Mouse (Mus musculus) heart, postnatal 10 days (tissue): ENCODE results near the gene Eml2. TPM values are rescaled to one million over a fixed set of nuclear protein-coding genes. Genes with fewer than 3 reads are reported as not detected.

Experiments
- DNase-seq, 2 experiments: peaks; one replicate each; pipeline ENCODE4 v3.0.0; 2021
- intact Hi-C: fragments of 180-260 bp; cut with DNase I; formaldehyde crosslinking; loops from one replicate; pipeline ENCODE4 v1.15.1; 2025
- total RNA-seq, 2 experiments: library from RNA; stranded (reverse); gene quantifications; 2 replicates each; pipeline ENCODE4 v1.2.3; 2021

The Eml2 gene
- total RNA-seq, 2 experiments from 2014 or later: 47.8 to 56.5 TPM

- intact Hi-C loops: loop anchor here (2.0 kb wide), 1 partner anchor 18 kb away; no protein-coding TSS in a partner anchor
- peak; percentile 34 to 67 for DNase-seq
Measured at GRCm38 (mm10) chr7:19196676-19197075, 20.5 kb downstream of the Eml2 start.

- DNase-seq: no peak
- intact Hi-C loops: loop anchor here (2.0 kb wide), 1 partner anchor 19 kb away; no protein-coding TSS in a partner anchor
Measured at GRCm38 (mm10) chr7:19197985-19198384, 21.8 kb downstream of the Eml2 start.

GRCm38 (mm10) chr7:19201660-19202059, 25.4 kb downstream of the Eml2 start:
- intact Hi-C loops: no loop called here
- DNase-seq: no peak

- no peak for DNase-seq
- intact Hi-C loops: no loop called here
Measured at GRCm38 (mm10) chr7:19202065-19202850, 26.0 kb downstream of the Eml2 start.

GRCm38 (mm10) chr7:19208201-19208910, 32.1 kb downstream of the Eml2 start:
- intact Hi-C loops: loop anchor here (2.0 kb wide), 1 partner anchor 52 kb away; no protein-coding TSS in a partner anchor
- DNase-seq: no peak

- intact Hi-C loops: loop anchor here (1.0 to 2.0 kb wide), 2 partner anchors 31 to 52 kb away; no protein-coding TSS in a partner anchor
- DNase-seq: peak; percentile 66 to 82
Measured at GRCm38 (mm10) chr7:19208944-19209472, 32.8 kb downstream of the Eml2 start.

GRCm38 (mm10) chr7:19209494-19209893, 33.3 kb downstream of the Eml2 start:
- intact Hi-C loops: loop anchor here (1.0 to 2.0 kb wide), 2 partner anchors 31 to 53 kb away; no protein-coding TSS in a partner anchor
- no peak for DNase-seq

- intact Hi-C loops: no loop called here
- DNase-seq: no peak
Measured at GRCm38 (mm10) chr7:19210010-19210409, 33.8 kb downstream of the Eml2 start.

GRCm38 (mm10) chr7:19211041-19211675, 34.9 kb downstream of the Eml2 start:
- intact Hi-C loops: no loop called here

GRCm38 (mm10) chr7:19211996-19212755, 36.0 kb downstream of the Eml2 start, which contains the start of gene Gpr4:
Gpr4 (plus strand) TSS chr7:19212538.
- intact Hi-C loops: loop anchor here (2.0 kb wide), 1 partner anchor 15 kb away; no protein-coding TSS in a partner anchor
- DNase-seq: peak; percentile 57 to 62

More at GRCm38 (mm10) chr7:19211041-19211675, 34.9 kb downstream of the Eml2 start:
- DNase-seq: peak in 1 of 2 experiments; percentile 19

- intact Hi-C loops: loop anchor here (2.0 kb wide), 1 partner anchor 13 kb away; no protein-coding TSS in a partner anchor
- no peak for DNase-seq
Measured at GRCm38 (mm10) chr7:19213385-19213784, 37.2 kb downstream of the Eml2 start.

- intact Hi-C loops: no loop called here
- peak in 1 of 2 experiments; percentile 13 for DNase-seq
Measured at GRCm38 (mm10) chr7:19214369-19214768, 38.1 kb downstream of the Eml2 start.

GRCm38 (mm10) chr7:19214940-19215339, 38.7 kb downstream of the Eml2 start:
- intact Hi-C loops: no loop called here
- DNase-seq: no peak

- DNase-seq: no peak
- intact Hi-C loops: no loop called here
Measured at GRCm38 (mm10) chr7:19217492-19217891, 41.3 kb downstream of the Eml2 start.

- peak in 1 of 2 experiments; percentile 12 for DNase-seq
- intact Hi-C loops: no loop called here
Measured at GRCm38 (mm10) chr7:19217944-19218343, 41.7 kb downstream of the Eml2 start.

- no peak for DNase-seq
- intact Hi-C loops: no loop called here
Measured at GRCm38 (mm10) chr7:19220061-19220460, 43.8 kb downstream of the Eml2 start.

- DNase-seq: no peak
- intact Hi-C loops: no loop called here
Measured at GRCm38 (mm10) chr7:19222189-19222588, 46.0 kb downstream of the Eml2 start.

GRCm38 (mm10) chr7:19222875-19223274, 46.7 kb downstream of the Eml2 start:
- DNase-seq: no peak
- intact Hi-C loops: no loop called here

GRCm38 (mm10) chr7:19224933-19225332, 48.7 kb downstream of the Eml2 start:
- no peak for DNase-seq
- intact Hi-C loops: no loop called here
